Mouse (Mus musculus): ENCODE data around the gene Tle3. TPM values are rescaled to one million over a fixed set of nuclear protein-coding genes. Genes with fewer than 3 reads are reported as not detected.
A peak's percentile ranks its signal among the peaks of the same experiment; 100 is the strongest.

Gene Tle3
- polyA plus RNA-seq, 1 experiment from 2014 or later: 101 TPM

DNA sequence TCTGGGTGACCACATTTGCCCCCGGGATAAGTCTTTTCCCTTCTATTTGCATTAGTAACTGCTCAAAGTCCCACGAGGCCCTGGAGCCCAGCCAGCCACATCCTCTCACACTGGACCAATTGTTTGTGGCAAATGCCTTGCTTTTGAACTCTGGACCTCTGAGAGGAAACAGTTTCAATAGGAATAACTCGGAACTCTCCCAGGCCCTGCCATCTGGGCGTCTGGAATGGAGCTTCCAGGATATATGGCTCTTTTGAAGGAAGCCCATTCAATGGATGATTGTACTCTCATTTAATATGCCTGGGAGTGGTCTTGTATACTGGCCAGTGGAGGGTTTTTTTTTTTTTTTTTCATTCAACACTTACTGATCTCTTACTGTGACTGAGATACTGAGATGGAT is 21.0 kb upstream of the Tle3 start:
- ChIA-PET POLR2A (no interaction called here), CTCF (interaction anchor here (1.0 kb wide), 1 partner anchor 18 kb away, joined by 3 read pairs; no protein-coding TSS in a partner anchor)
- H3K27me3 ChIP-seq: no peaks in the 10 kb centered on the region
- ATAC-seq: no peak
- no peak for DNase-seq (ENCODE audit: low read depth, low spot score)
- in situ Hi-C loops (cut with MboI; ENCODE audit: low pct_unique_long_range_greater_than_20kb): no loop called here
- no peak for TF ChIP-seq CTCF (IDR thresholded peaks at IDR 0.05)

DNA sequence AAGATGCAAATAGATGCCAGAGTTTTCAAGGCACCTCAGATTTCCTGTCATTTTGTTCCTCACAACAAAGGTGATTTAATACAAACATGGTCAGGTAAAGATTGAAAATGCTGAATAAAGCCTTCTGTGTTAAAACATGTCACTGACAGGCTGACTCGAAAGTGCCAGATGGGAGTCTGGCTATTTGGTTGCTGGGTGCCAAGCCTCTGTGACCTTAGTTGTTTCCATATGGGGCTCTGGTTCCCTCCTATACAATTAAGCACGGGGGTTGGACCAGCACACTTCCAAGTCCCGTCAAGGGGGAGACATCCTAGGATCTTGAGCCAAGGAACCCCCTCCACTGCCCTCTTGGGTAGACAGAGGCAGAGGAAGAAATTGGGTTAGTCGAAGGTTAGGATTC is 13.2 kb upstream of the Tle3 start:
- in situ Hi-C loops (cut with MboI; ENCODE audit: low pct_unique_long_range_greater_than_20kb): no loop called here
- H3K27me3 ChIP-seq: no peaks in the 10 kb centered on the region
- TF ChIP-seq CTCF (IDR thresholded peaks at IDR 0.05): no peak
- ATAC-seq (no peak), DNase-seq (ENCODE audit: low read depth, low spot score) (no peak)
- ChIA-PET POLR2A (no interaction called here), CTCF (no interaction called here)

DNA sequence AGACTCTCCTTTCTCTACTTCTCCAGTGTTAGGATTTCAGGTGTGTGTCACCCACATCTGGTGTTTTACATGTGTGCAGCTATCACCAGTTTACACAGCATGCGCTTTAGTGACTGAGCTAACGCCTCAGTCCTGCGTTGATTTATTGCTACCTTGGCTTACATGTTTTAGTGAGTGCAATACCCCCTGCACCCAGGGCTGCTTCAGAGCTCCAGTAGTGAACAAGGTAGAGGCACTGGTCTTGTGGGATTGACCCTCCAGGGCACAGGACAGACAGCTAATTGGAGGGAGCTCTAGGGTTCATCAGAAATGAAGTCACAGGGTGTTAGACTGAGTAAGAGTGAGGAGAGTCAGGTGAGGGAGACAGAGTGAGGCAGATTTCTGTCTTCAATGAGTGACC is 12.4 kb upstream of the Tle3 start:
- ChIA-PET POLR2A (no interaction called here), CTCF (no interaction called here)
- TF ChIP-seq CTCF (IDR thresholded peaks at IDR 0.05): no peak
- ATAC-seq (no peak), DNase-seq (ENCODE audit: low read depth, low spot score) (no peak)
- in situ Hi-C loops (cut with MboI; ENCODE audit: low pct_unique_long_range_greater_than_20kb): loop anchor here (10.0 kb wide), 2 partner anchors 55 to 315 kb away; no protein-coding TSS in a partner anchor
- no peaks in the 10 kb centered on the region for H3K27me3 ChIP-seq

DNA sequence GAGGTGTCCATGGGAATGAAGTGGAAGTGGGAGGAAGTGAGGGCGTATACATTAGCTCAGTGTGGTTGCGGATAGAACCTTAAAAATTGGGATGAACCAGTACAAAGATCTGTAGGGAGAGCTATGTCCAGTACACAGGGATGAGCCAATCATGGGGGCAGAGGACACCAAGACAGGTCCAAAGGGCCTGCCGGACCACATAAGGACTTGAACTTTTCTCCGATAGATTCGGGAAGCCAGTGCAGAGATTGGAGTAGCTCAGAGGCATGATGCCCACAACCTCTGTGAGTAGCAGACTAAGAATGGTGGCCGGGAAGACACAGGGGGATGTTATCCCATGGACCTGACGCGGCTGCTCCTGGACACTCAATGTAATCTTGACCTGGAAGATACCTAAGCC is 12.0 kb upstream of the Tle3 start:
- DNase-seq (ENCODE audit: low read depth, low spot score) (no peak), ATAC-seq (no peak)
- ChIA-PET CTCF (interaction anchor here (1.2 kb wide), 1 partner anchor 17 kb away, joined by 4 read pairs; no protein-coding TSS in a partner anchor), POLR2A (no interaction called here)
- no peaks in the 10 kb centered on the region for H3K27me3 ChIP-seq
- no peak for TF ChIP-seq CTCF (IDR thresholded peaks at IDR 0.05)
- in situ Hi-C loops (cut with MboI; ENCODE audit: low pct_unique_long_range_greater_than_20kb): loop anchor here (10.0 kb wide), 2 partner anchors 55 to 315 kb away; no protein-coding TSS in a partner anchor

DNA sequence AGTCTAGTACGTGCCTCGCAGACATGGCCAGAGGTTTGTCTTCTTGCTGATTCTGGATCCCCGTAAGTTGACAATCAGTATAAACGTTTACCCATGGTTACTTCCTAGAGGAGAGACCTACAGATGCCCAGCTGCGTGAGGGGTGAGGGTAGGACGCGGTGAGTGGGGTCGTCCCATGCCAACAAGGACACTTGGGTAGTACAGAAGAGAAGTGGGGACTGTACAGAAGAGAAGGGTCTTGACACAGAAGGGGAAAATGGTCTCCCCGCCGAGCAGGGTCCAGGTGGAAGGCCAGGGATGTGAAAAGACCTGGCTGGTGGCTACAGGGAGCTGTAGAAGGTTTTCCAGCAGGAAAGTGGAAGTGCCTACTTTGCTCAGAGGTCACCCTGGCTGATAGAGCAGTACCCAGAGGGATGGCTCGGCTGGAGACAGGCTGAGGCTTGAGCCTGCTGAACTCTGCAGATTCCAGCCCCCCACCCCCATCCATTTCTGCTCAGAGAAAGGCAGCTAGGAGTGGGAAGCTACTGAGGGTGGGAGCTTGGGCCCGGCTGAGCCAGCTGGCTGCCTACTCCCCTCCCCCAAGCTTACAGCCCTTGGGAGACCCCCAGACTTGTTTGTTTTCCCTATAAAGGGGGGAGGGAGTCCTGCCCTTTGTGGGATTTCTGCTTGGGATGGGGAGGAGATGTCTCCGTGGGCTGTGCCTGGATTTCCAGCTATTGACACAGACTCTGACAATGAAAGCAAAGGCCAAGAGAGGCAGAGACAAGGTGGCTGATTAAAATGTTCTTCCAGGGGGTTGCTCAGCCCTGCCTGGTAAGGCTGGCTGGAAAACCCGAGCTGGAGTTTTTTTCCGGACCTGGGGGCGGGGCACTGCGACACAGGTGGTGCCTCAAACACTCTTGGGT is 11.2 kb upstream of the Tle3 start:
- in situ Hi-C loops (cut with MboI; ENCODE audit: low pct_unique_long_range_greater_than_20kb): loop anchor here (10.0 kb wide), 2 partner anchors 56 to 316 kb away; no protein-coding TSS in a partner anchor
- no peaks in the 10 kb centered on the region for H3K27me3 ChIP-seq
- POLR2A ChIA-PET: interaction anchor here (0.9 to 1.7 kb wide), 2 partner anchors 9 to 11 kb away, joined by 4 to 7 read pairs; partner anchors contain the start of gene Tle3
- TF ChIP-seq CTCF (IDR thresholded peaks at IDR 0.05): no peak
- DNase-seq (ENCODE audit: low read depth, low spot score) (no peak), ATAC-seq (no peak)
- CTCF ChIA-PET: interaction anchor here (1.2 to 1.3 kb wide), 2 partner anchors 18 to 71 kb away, joined by 3 to 4 read pairs; no protein-coding TSS in a partner anchor

DNA sequence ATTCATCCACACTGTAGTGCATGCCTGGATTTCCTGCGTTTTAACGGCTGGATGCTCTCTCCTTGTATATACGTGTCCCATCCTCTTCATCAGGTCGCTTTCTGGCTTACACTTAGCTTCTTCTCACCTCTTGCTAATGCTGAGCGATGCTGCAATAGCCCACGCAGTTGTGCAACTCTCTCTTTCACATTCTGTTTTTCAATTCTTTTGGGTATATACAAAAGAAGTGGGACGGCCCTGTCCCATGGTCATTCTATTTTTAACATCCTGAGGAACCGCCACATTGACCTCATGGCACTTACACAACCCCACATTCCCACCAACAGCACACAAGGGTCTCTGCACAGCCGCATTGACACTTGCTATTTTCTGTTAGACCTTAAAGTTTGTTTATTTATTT is 9.0 kb upstream of the Tle3 start:
- CTCF ChIA-PET: no interaction called here
- POLR2A ChIA-PET: no interaction called here
- no peak for TF ChIP-seq CTCF (IDR thresholded peaks at IDR 0.05)
- no peak for DNase-seq (ENCODE audit: low read depth, low spot score)
- H3K27me3 ChIP-seq: no peaks in the 10 kb centered on the region
- ATAC-seq: no peak
- in situ Hi-C loops (cut with MboI; ENCODE audit: low pct_unique_long_range_greater_than_20kb): loop anchor here (10.0 kb wide), 2 partner anchors 58 to 318 kb away; no protein-coding TSS in a partner anchor

DNA sequence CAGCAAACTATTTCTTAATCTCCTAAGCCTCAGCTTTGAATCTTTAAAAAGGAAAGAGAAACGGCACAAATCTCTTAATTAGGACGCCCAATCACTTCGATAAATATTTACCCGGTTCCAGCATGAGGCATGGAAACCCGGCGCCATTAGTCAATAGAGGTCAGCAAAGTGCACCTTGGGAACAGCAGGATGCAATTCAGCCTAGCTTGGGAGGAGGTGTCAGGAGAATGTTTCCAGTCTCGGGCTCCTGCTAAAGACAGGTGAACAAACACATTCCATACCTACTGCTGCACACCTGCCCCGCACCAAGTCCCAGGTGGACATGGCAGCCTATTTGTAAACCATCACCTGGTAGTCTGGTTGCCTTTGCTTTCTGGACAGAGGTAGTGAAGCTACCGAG is 6.1 kb upstream of the Tle3 start:
- DNase-seq (ENCODE audit: low read depth, low spot score): no peak
- no peaks in the 10 kb centered on the region for H3K27me3 ChIP-seq
- in situ Hi-C loops (cut with MboI; ENCODE audit: low pct_unique_long_range_greater_than_20kb): loop anchor here (5.0 to 10.0 kb wide), 5 partner anchors 61 to 469 kb away; no protein-coding TSS in a partner anchor
- ChIA-PET POLR2A (interaction anchor here (1.2 kb wide), 1 partner anchor 150 kb away, joined by 3 read pairs; no protein-coding TSS in a partner anchor), CTCF (interaction anchor here (1.2 to 1.4 kb wide), 2 partner anchors 33 to 41 kb away, joined by 3 to 4 read pairs; no protein-coding TSS in a partner anchor)
- ATAC-seq: no peak
- TF ChIP-seq CTCF (IDR thresholded peaks at IDR 0.05): no peak

DNA sequence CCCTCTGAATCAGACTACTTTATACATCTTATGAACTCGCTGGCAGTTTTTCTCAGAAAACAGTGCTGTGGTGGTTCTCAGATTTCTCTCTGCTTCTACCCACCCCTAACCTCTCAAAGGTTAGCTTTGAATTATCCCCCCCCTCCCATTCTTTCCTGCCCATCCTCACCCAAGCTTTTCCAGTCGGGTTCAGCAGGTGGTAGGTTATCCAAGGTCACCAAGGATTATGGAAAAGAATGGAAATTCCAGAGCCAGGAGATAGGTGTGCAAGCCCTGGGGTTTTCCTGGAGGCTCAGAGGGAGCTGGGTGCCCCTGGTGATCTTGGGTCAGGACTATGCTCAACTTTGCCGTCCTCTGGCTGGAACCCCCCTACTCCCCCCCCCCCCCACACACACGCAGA is 5.0 kb upstream of the Tle3 start:
- POLR2A ChIA-PET: interaction anchor here (1.2 to 1.9 kb wide), 2 partner anchors 37 to 151 kb away, joined by 3 to 7 read pairs; no protein-coding TSS in a partner anchor
- CTCF ChIA-PET: interaction anchor here (1.2 to 1.4 kb wide), 2 partner anchors 42 to 45 kb away, joined by 3 to 4 read pairs; no protein-coding TSS in a partner anchor
- in situ Hi-C loops (cut with MboI; ENCODE audit: low pct_unique_long_range_greater_than_20kb): loop anchor here (5.0 to 10.0 kb wide), 5 partner anchors 62 to 470 kb away; no protein-coding TSS in a partner anchor
- no peaks in the 10 kb centered on the region for H3K27me3 ChIP-seq
- TF ChIP-seq CTCF (IDR thresholded peaks at IDR 0.05): no peak
- DNase-seq (ENCODE audit: low read depth, low spot score): no peak
- no peak for ATAC-seq

DNA sequence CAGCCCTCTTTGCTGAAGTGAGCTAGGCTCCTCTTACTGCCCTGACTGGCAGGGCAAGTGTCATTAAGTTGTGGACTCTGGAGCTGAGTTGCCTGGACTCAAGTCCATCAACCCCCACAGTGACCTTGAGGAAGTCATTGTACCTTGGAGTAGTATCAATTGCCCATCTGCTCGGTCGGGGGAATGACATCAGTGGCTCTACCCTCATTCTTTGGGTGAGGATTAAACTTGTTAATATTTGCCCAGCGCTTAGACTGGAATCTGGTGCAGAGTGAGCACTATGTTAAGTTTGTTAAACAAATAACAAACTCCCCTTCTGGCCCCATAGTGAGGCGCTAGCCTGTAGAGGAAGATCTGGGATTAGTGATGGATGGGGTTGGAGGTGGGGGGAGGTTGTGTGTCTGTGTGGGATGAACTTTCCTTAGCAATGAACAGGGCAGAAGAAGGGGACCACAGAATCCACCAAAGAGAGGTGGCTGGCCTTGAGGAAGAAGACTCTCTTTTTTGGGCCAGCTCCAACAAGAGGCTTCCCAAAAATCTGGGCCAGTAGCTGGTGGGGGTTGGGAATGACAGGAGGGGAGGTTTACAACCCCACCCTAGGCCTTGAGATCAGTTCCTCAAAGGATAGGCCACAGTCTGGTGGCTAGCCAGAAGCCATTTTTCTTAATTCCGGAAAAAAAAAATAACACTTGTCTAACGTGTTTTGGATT is 4.2 kb upstream of the Tle3 start:
- H3K27me3 ChIP-seq: no peaks in the 10 kb centered on the region
- DNase-seq (ENCODE audit: low read depth, low spot score): no peak
- in situ Hi-C loops (cut with MboI; ENCODE audit: low pct_unique_long_range_greater_than_20kb): loop anchor here (5.0 to 10.0 kb wide), 5 partner anchors 63 to 471 kb away; no protein-coding TSS in a partner anchor
- ATAC-seq: peak; percentile 50
- CTCF ChIA-PET: interaction anchor here (0.7 to 1.5 kb wide), 6 partner anchors 15 to 530 kb away, joined by 3 to 4 read pairs (median 4); no protein-coding TSS in a partner anchor
- no peak for TF ChIP-seq CTCF (IDR thresholded peaks at IDR 0.05)
- POLR2A ChIA-PET: interaction anchor here (0.6 to 1.9 kb wide), 3 partner anchors 36 to 355 kb away, joined by 3 to 7 read pairs (median 4); no protein-coding TSS in a partner anchor
